ENCODE assay signal across 8 mouse cellular contexts in the genomic region with DNA sequence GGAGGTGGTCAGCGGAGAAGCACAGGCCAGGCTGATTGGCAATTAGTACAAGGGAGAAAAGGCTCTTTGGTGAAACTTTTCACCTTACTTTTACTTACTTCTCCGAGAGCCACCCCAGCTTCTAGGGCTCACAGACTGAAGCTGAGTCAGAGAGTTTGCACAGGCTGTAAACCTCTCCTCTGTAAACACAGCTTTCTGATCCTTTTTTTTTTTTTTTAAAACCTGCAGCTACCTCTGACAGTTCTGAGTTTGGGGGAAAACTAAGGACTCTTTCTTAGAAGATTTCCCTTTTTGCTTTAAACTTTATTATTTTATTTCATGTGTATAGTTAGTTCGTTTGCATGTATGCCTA. TPM values are rescaled to one million over a fixed set of nuclear protein-coding genes. Genes with fewer than 3 reads are reported as not detected.
DNase-seq lines count a peak whose midpoint lies in the region; ATAC-seq and TF ChIP-seq lines count a peak whose summit lies in the region.

No protein-coding gene starts in this region.

- DNase-seq in cerebellum, adult 2 months = no peak
- DNase-seq in cerebellum, adult 11-12 months = no peak
- no peak for DNase-seq in neural tube, embryonic 11.5 days (ENCODE audit: low spot score)
- DNase-seq in neural tube, embryonic 10.5 days (ENCODE audit: extremely low spot score, low spot score) = no peak
- no peak for DNase-seq in limb, embryonic 14.5 days (ENCODE audit: low spot score)
- DNase-seq in thymus, postnatal 0 days (ENCODE audit: low spot score) = no peak
- DNase-seq in spleen, postnatal 36 days (ENCODE audit: low spot score in 2 of 2) = no peak

- no peaks in the 10 kb centered on the region; the same call in 1 of the 2 replicates for H3K27me3 ChIP-seq in cerebellum, adult 2 months (ENCODE audit: control insufficient read depth, insufficient read depth, low read length)
- peaks cover 9% of the 10 kb centered on the region for H3K27me3 ChIP-seq in neural tube, embryonic 11.5 days (ENCODE audit: control insufficient read depth, insufficient read depth, low read length)
- H3K27me3 ChIP-seq in limb, embryonic 14.5 days (ENCODE audit: control insufficient read depth, insufficient read depth, low read length) = peaks cover 12% of the 10 kb centered on the region
- H3K27me3 ChIP-seq in stomach, embryonic 16.5 days (ENCODE audit: control insufficient read depth, insufficient read depth, low read length) = 0 out of 2 replicates have a peak, but pooled peaks cover 4% of the 10 kb centered on the region

- H3K9ac ChIP-seq in neural tube, embryonic 11.5 days (ENCODE audit: low read length) = no peak overlapping the region
- peak overlapping the region; percentile 55 for H3K9ac ChIP-seq in limb, embryonic 14.5 days (ENCODE audit: low read depth, low read length, severe bottlenecking)
- peak overlapping the region; percentile 80 for H3K9ac ChIP-seq in stomach, embryonic 16.5 days (ENCODE audit: low read length)

- H3K9me3 ChIP-seq in neural tube, embryonic 11.5 days (ENCODE audit: control insufficient read depth, low read length) = no peaks in the 10 kb centered on the region
- no peaks in the 10 kb centered on the region for H3K9me3 ChIP-seq in limb, embryonic 14.5 days (ENCODE audit: control insufficient read depth, low read length)
- H3K9me3 ChIP-seq in stomach, embryonic 16.5 days (replicated peaks; ENCODE audit: control insufficient read depth, low read length) = no peaks in the 10 kb centered on the region

- no peak for TF ChIP-seq POLR2A in cerebellum, adult 2 months (IDR thresholded peaks at IDR 0.05; ENCODE audit: borderline replicate concordance, insufficient read depth, low read length)
- TF ChIP-seq POLR2A in limb, embryonic 14.5 days (IDR thresholded peaks at IDR 0.05; ENCODE audit: borderline replicate concordance, extremely low read depth, insufficient read depth, insufficient read length) = no peak

- no peak for TF ChIP-seq CTCF in cerebellum, adult 2 months (IDR thresholded peaks at IDR 0.05; ENCODE audit: borderline replicate concordance, insufficient read depth, low read depth, low read length)

- H3K36me3 ChIP-seq in neural tube, embryonic 11.5 days (ENCODE audit: control insufficient read depth, insufficient read depth, low read length) = no peaks in the 10 kb centered on the region
- no peaks in the 10 kb centered on the region for H3K36me3 ChIP-seq in limb, embryonic 14.5 days (ENCODE audit: control insufficient read depth, insufficient read depth, low read length)
- H3K36me3 ChIP-seq in stomach, embryonic 16.5 days (ENCODE audit: control insufficient read depth, insufficient read depth, low read length) = no peaks in the 10 kb centered on the region

- H3K4me3 ChIP-seq in cerebellum, adult 2 months (replicated peaks; ENCODE audit: insufficient read depth, low read depth, low read length) = peak overlapping the region; percentile 55
- H3K4me3 ChIP-seq in neural tube, embryonic 11.5 days (ENCODE audit: low read depth, low read length) = peak overlapping the region; percentile 39; the same call in 1 of the 2 replicates
- H3K4me3 ChIP-seq in limb, embryonic 14.5 days (replicated peaks; ENCODE audit: low read length) = peak overlapping the region; percentile 44
- peak overlapping the region; percentile 53 for H3K4me3 ChIP-seq in stomach, embryonic 16.5 days (replicated peaks; ENCODE audit: low read length)

- no peak overlapping the region for H3K27ac ChIP-seq in cerebellum, adult 2 months (ENCODE audit: insufficient read depth, low read length)
- H3K27ac ChIP-seq in neural tube, embryonic 11.5 days (ENCODE audit: low read depth, low read length) = no peak overlapping the region
- no peak overlapping the region for H3K27ac ChIP-seq in limb, embryonic 14.5 days (replicated peaks; ENCODE audit: low read depth, low read length)
- H3K27ac ChIP-seq in stomach, embryonic 16.5 days (ENCODE audit: low read length) = peak overlapping the region; percentile 82

- no peaks in the 10 kb centered on the region for H3K4me1 ChIP-seq in cerebellum, adult 2 months (ENCODE audit: control insufficient read depth, insufficient read depth, low read length)
- H3K4me1 ChIP-seq in neural tube, embryonic 11.5 days (ENCODE audit: control insufficient read depth, insufficient read depth, low read length) = no peaks in the 10 kb centered on the region
- 0 out of 2 replicates have a peak, but pooled peaks cover 3% of the 10 kb centered on the region for H3K4me1 ChIP-seq in limb, embryonic 14.5 days (ENCODE audit: control insufficient read depth, insufficient read depth, low read length)
- peaks cover 3% of the 10 kb centered on the region; the same call in 1 of the 2 replicates for H3K4me1 ChIP-seq in stomach, embryonic 16.5 days (ENCODE audit: control insufficient read depth, insufficient read depth, low read length)

- WGBS in cerebellum, adult 2 months = 66% methylated on average over 3 of the region's 3 CpGs
- WGBS in neural tube, embryonic 11.5 days = 26% methylated on average over 3 of the region's 3 CpGs
- WGBS in limb, embryonic 14.5 days = 27% methylated on average over 3 of the region's 3 CpGs
- 28% methylated on average over 3 of the region's 3 CpGs for WGBS in stomach, embryonic 16.5 days

- peak overlapping the region; percentile 67 for H3K4me2 ChIP-seq in neural tube, embryonic 11.5 days (ENCODE audit: low read depth)
- H3K4me2 ChIP-seq in limb, embryonic 14.5 days (replicated peaks; ENCODE audit: low read depth, low read length, severe bottlenecking) = peak overlapping the region; percentile 83
- peak overlapping the region; percentile 85 for H3K4me2 ChIP-seq in stomach, embryonic 16.5 days (ENCODE audit: low read depth, low read length)

- no peak for ATAC-seq in neural tube, embryonic 11.5 days (ENCODE audit: insufficient read depth, low FRiP score, low TSS enrichment)
- no peak for ATAC-seq in limb, embryonic 14.5 days (ENCODE audit: low FRiP score, low read depth)
- peak; percentile 31; the same call in 1 of the 2 replicates for ATAC-seq in stomach, embryonic 16.5 days (ENCODE audit: insufficient read depth, low FRiP score)

RNA-seq across cellular contexts. Expression of gene Sqor, which starts 0.7 kb away (rescaled TPM):
- polyA plus RNA-seq in cerebellum, adult 2 months (2012; rRNA removed) = 7.3 and 8.4 TPM in 2 replicates
- polyA plus RNA-seq in neural tube, embryonic 11.5 days (2014; fragmentation: Nextera tagmentation; extraction: Ambion mirVana) = 1.6 and 3.1 TPM in 2 replicates
- 3.6 and 4.1 TPM in 2 replicates for polyA plus RNA-seq in limb, embryonic 14.5 days (2012; rRNA removed)
- polyA plus RNA-seq in limb, embryonic 14.5 days (2014; fragmentation: Nextera tagmentation; extraction: Ambion mirVana) = 5.7 and 7.7 TPM in 2 replicates
- polyA plus RNA-seq in stomach, embryonic 16.5 days (2015; fragmentation: Nextera tagmentation; extraction: Ambion mirVana) = 37.7 and 41.8 TPM in 2 replicates
- 5.7 and 6.3 TPM in 2 replicates for polyA plus RNA-seq in thymus, postnatal 0 days (2015; fragmentation: Nextera tagmentation; extraction: Ambion mirVana)

RNA-seq across cellular contexts. Expression of gene Bloc1s6, which starts 27.5 kb away (rescaled TPM):
- polyA plus RNA-seq in cerebellum, adult 2 months (2012; rRNA removed) = 27.3 and 28.1 TPM in 2 replicates
- 67.4 and 77.3 TPM in 2 replicates for polyA plus RNA-seq in neural tube, embryonic 11.5 days (2014; fragmentation: Nextera tagmentation; extraction: Ambion mirVana)
- polyA plus RNA-seq in limb, embryonic 14.5 days (2012; rRNA removed) = 38.5 and 52.4 TPM in 2 replicates
- 40.6 and 43.6 TPM in 2 replicates for polyA plus RNA-seq in limb, embryonic 14.5 days (2014; fragmentation: Nextera tagmentation; extraction: Ambion mirVana)
- polyA plus RNA-seq in stomach, embryonic 16.5 days (2015; fragmentation: Nextera tagmentation; extraction: Ambion mirVana) = 49.9 and 52.4 TPM in 2 replicates
- 49.5 and 54.0 TPM in 2 replicates for polyA plus RNA-seq in thymus, postnatal 0 days (2015; fragmentation: Nextera tagmentation; extraction: Ambion mirVana)
